In the genomic region with DNA sequence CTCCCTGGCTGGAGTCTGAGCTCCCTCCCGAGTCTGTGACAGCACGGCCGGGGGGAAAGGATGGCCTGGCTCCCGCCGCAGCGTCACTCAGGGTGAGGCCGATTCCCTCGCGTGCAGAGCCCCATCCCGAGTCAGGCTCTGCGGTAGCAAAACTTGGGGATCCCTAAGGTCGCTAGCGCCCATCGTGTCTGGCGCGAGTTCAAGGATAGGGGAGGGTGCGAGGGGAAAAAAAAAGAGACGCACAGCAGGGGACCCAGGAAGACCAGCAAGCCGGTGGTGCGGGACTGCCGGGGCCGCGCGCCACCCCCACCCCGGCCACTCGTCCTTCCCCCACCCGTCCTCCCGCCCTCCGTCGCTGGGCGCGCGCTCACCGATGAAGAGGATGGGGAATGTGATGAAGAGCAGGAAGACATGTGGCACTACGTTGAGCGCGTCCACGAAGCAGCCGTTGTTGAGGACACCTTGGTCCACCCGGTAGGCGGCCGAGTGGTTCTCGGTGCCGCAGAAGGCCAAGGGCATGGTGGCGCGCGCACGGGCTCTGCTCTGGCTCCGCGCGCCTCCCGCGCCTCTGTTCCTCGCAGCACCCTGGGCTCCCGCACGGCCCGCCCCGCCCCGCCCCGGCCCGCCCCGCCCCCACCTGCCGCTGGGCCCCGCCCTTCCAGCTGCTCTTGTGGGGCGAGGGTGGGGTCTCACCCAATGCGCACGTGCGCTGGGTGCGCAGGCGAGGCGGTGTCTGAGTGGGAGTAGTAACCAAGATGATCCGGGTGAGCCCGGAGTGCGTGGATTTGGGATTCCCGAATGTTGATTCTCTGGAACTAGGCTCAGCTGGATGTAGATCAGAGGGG, we compare ENCODE assay signal across 8 mouse cellular contexts. TPM values are rescaled to one million over a fixed set of nuclear protein-coding genes. Genes with fewer than 3 reads are reported as not detected.
DNase-seq lines count a peak whose midpoint lies in the region; ATAC-seq and TF ChIP-seq lines count a peak whose summit lies in the region.

Gene Abcc8 (minus strand): TSS at position 603 of the 845 bp plus-strand sequence.

- H3K27me3 ChIP-seq in heart, adult 2 months (ENCODE audit: control insufficient read depth, insufficient read depth, low read length) = no peaks in the 10 kb centered on the region
- peaks cover 75% of the 10 kb centered on the region for H3K27me3 ChIP-seq in heart, embryonic 13.5 days (replicated peaks)
- H3K27me3 ChIP-seq in midbrain, postnatal 0 days (ENCODE audit: insufficient read depth, low read length) = peaks cover 15% of the 10 kb centered on the region; the same call in 1 of the 2 replicates

- no peak for ATAC-seq in heart, embryonic 13.5 days (ENCODE audit: extremely low read depth, insufficient number of reproducible peaks, low FRiP score, low TSS enrichment)
- peak; percentile 60 for ATAC-seq in midbrain, postnatal 0 days (ENCODE audit: low FRiP score)
- ATAC-seq in inflammation-experienced regulatory T-cells, adult 6 months = no peak

- H3K4me2 ChIP-seq in heart, embryonic 13.5 days = peak within 1 kb of the TSS; percentile 87
- H3K4me2 ChIP-seq in midbrain, postnatal 0 days (ENCODE audit: low read depth, low read length, poor library complexity, severe bottlenecking) = peak within 1 kb of the TSS; percentile 94

- no peaks in the 10 kb centered on the region for H3K36me3 ChIP-seq in heart, adult 2 months (ENCODE audit: control insufficient read depth, insufficient read depth, low read length)
- H3K36me3 ChIP-seq in heart, embryonic 13.5 days = no peaks in the 10 kb centered on the region
- H3K36me3 ChIP-seq in midbrain, postnatal 0 days (ENCODE audit: insufficient read depth, low read length) = no peaks in the 10 kb centered on the region

- TF ChIP-seq POLR2A in heart, adult 2 months (IDR thresholded peaks at IDR 0.05; ENCODE audit: insufficient read depth, low read depth, low read length) = 0 out of 2 replicates have a peak, but pooled peaks have one; percentile 22
- TF ChIP-seq POLR2A in cortical plate, adult 2 months (IDR thresholded peaks at IDR 0.05; ENCODE audit: extremely low read depth, insufficient read depth, low read length) = peak; percentile 58; the same call in 1 of the 2 replicates

- WGBS in heart, adult 2 months = 2% methylated on average over 68 of the region's 75 CpGs
- 2% methylated on average over 67 of the region's 75 CpGs for WGBS in heart, embryonic 13.5 days
- WGBS in midbrain, postnatal 0 days = under 1% methylated on average over 69 of the region's 75 CpGs

- H3K27ac ChIP-seq in heart, adult 2 months = peak within 1 kb of the TSS; percentile 55
- no peak within 1 kb of the TSS for H3K27ac ChIP-seq in cortical plate, adult 2 months (ENCODE audit: insufficient read depth, low read length)
- H3K27ac ChIP-seq in heart, embryonic 13.5 days (replicated peaks) = no peak within 1 kb of the TSS
- no peak within 1 kb of the TSS for H3K27ac ChIP-seq in midbrain, postnatal 0 days (ENCODE audit: low read depth, low read length)

- DNase-seq in heart, adult 2 months = peak; percentile 14 to 32
- DNase-seq in heart, adult 9 months (ENCODE audit: low spot score in 2 of 2) = no peak
- DNase-seq in layer of hippocampus, postnatal 36 days = peak; percentile 27 to 33
- DNase-seq in midbrain, postnatal 0 days (ENCODE audit: low spot score) = peak; percentile 28
- no peak for DNase-seq in lung, postnatal 25 days (ENCODE audit: low spot score)

- peak within 1 kb of the TSS; percentile 75 for H3K9ac ChIP-seq in heart, adult 2 months (ENCODE audit: low read depth, low read length)
- peak within 1 kb of the TSS; percentile 75 for H3K9ac ChIP-seq in heart, embryonic 13.5 days
- H3K9ac ChIP-seq in midbrain, postnatal 0 days (replicated peaks; ENCODE audit: low read length, poor library complexity, severe bottlenecking) = peak within 1 kb of the TSS; percentile 67

- intact Hi-C loops in heart, adult 2 months (cut with DNase I) = loop anchor here (5.0 kb wide), 1 partner anchor 47 kb away; no protein-coding TSS in a partner anchor

- H3K4me3 ChIP-seq in heart, adult 2 months = peak within 1 kb of the TSS; percentile 43
- peak within 1 kb of the TSS; percentile 98 for H3K4me3 ChIP-seq in cortical plate, adult 2 months (ENCODE audit: insufficient read depth, low read length)
- peak within 1 kb of the TSS; percentile 59 for H3K4me3 ChIP-seq in heart, embryonic 13.5 days
- H3K4me3 ChIP-seq in midbrain, postnatal 0 days (ENCODE audit: low read depth, low read length) = peak within 1 kb of the TSS; percentile 57

- no peaks in the 10 kb centered on the region for H3K4me1 ChIP-seq in heart, adult 2 months (ENCODE audit: control insufficient read depth, insufficient read depth, low read length)
- H3K4me1 ChIP-seq in cortical plate, adult 2 months (ENCODE audit: control insufficient read depth, insufficient read depth, low read length) = peaks cover 6% of the 10 kb centered on the region; the same call in 1 of the 2 replicates
- peaks cover 12% of the 10 kb centered on the region for H3K4me1 ChIP-seq in heart, embryonic 13.5 days
- H3K4me1 ChIP-seq in midbrain, postnatal 0 days (ENCODE audit: insufficient read depth, low read length) = no peaks in the 10 kb centered on the region

- no peak for TF ChIP-seq EP300 in heart, adult 2 months (IDR thresholded peaks at IDR 0.05; ENCODE audit: insufficient read depth, low read depth, low read length)

- TF ChIP-seq CTCF in heart, adult 2 months (IDR thresholded peaks at IDR 0.05) = no peak
- no peak for TF ChIP-seq CTCF in cortical plate, adult 2 months (IDR thresholded peaks at IDR 0.05; ENCODE audit: extremely low read depth, insufficient read depth, low read length)
- no peak for TF ChIP-seq CTCF in midbrain, postnatal 0 days (IDR thresholded peaks at IDR 0.05)

- no peaks in the 10 kb centered on the region for H3K9me3 ChIP-seq in heart, embryonic 13.5 days
- no peaks in the 10 kb centered on the region for H3K9me3 ChIP-seq in midbrain, postnatal 0 days (ENCODE audit: low read length)

- no peaks in the 10 kb centered on the region for H3K79me2 ChIP-seq in heart, adult 2 months (replicated peaks; ENCODE audit: control insufficient read depth, insufficient read depth, low read length)

RNA-seq across cellular contexts. Expression of gene Abcc8, which starts in this region (rescaled TPM):
- total RNA-seq in heart, adult 2 months (2021) = 10 to 100 TPM; 42.5 to 44.1 TPM
- 40.1 and 47.6 TPM in 2 replicates for polyA plus RNA-seq in heart, adult 2 months (2012; rRNA removed)
- polyA plus RNA-seq in cortical plate, adult 2 months (2012; rRNA removed) = 29.1 and 31.5 TPM in 2 replicates
- 8.7 and 9.7 TPM in 2 replicates for polyA plus RNA-seq in heart, embryonic 13.5 days (2015; fragmentation: Nextera tagmentation; extraction: Ambion mirVana)
- total RNA-seq in layer of hippocampus, postnatal 36 days (2021) = 10 to 100 TPM; 50.7 to 59.2 TPM
- total RNA-seq in midbrain, postnatal 0 days (2014; rRNA removed) = 13.1 and 18.7 TPM in 2 replicates
- polyA plus RNA-seq in midbrain, postnatal 0 days (2015; fragmentation: Nextera tagmentation; extraction: Ambion mirVana) = 7.2 and 9.6 TPM in 2 replicates
- not detected for polyA plus RNA-seq in inflammation-experienced regulatory T-cells, adult 6 months (2017; shearing (Covaris generic))

Comparison
In these comparisons a context has a peak if more than half of its experiments do, and no peak if none do; other contexts are left out.
1. DNase-seq: peak in heart, adult 2 months (2 of 2), layer of hippocampus, postnatal 36 days (2 of 2) and midbrain, postnatal 0 days (single experiment); none in heart, adult 9 months (0 of 2) and lung, postnatal 25 days (single experiment).
2. H3K4me3 ChIP-seq: peak in every context shown above with its lines; median percentile 98 in cortical plate, adult 2 months; 59 in heart, embryonic 13.5 days; 57 in midbrain, postnatal 0 days; 43 in heart, adult 2 months.
3. Peak in every context shown above with its lines, with median percentiles within 50 percentile points of each other: H3K9ac ChIP-seq.